Mouse (Mus musculus) MEL (cell line): ENCODE results near the gene Itpk1.

Experiments
- CTCF ChIP-seq, 3 experiments: IDR thresholded peaks in 2 of 3; conservative IDR thresholded peaks in 1 of 3; 2 replicates each; pipeline ENCODE4 v1.5.1; 2011 to 2012; ENCODE audit warnings: low read length in 3 of 3, low read depth in 2 of 3, mild to moderate bottlenecking in 2 of 3, improper control_type of control experiment in 1 of 3, inconsistent platforms in 1 of 3, mixed read lengths in 1 of 3, moderate library complexity in 1 of 3; ENCODE audit not compliant: control insufficient read depth in 1 of 3, insufficient read depth in 1 of 3, poor library complexity in 1 of 3, severe bottlenecking in 1 of 3
- MXI1 ChIP-seq: IDR thresholded peaks from 2 replicates; pipeline ENCODE4 v1.6.1; 2011; ENCODE audit warnings: mild to moderate bottlenecking, low read depth, low read length, improper control_type of control experiment
- SIN3A ChIP-seq: IDR thresholded peaks from 2 replicates; pipeline ENCODE4 v1.6.1; 2012; ENCODE audit warnings: low read length, improper control_type of control experiment, inconsistent platforms
- USF2 ChIP-seq, 2 experiments: IDR thresholded peaks; 2 replicates each; pipeline ENCODE4 v1.6.1; 2011 to 2012; ENCODE audit warnings: improper control_type of control experiment in 2 of 2, low read length in 2 of 2, borderline replicate concordance in 1 of 2, inconsistent platforms in 1 of 2, low read depth in 1 of 2, mild to moderate bottlenecking in 1 of 2; ENCODE audit not compliant: insufficient read depth in 1 of 2
- ZC3H11A ChIP-seq: IDR thresholded peaks from 2 replicates; pipeline ENCODE4 v1.6.1; 2012; ENCODE audit warnings: low read depth, mild to moderate bottlenecking, inconsistent platforms, low read length, improper control_type of control experiment

DNA sequence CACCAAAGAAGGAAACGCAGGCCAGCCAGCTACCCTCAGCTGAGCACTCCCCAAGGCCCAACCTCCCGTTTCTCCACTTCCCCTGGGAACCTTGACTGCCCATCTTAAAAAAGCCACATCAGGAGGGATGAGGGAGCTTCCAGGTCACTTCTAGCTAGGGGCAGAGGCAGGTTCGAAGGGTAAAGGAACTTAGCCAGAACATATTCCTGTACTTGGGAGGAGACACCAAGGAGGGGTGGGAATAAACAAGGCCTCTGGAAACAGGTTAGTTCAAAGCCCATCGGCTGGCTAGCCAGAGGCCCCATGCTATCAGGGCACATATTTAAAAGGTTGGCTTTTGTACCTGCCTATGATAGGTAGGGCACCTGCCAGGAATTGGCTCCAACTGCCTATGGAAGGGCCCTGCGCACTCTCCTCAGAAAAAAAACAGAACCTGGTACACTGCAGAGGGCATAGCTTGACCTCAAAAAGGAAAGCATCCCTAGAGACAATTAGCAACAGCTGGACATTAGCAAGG, 3.0 kb downstream of the Itpk1 start:
- no peak for TF ChIP-seq USF2 (IDR thresholded peaks at IDR 0.05; ENCODE audit: borderline replicate concordance in 1 of 2, insufficient read depth in 1 of 2, low read depth in 1 of 2, low read length in 2 of 2)
- TF ChIP-seq MXI1, result no peak
- no peak for TF ChIP-seq CTCF (IDR thresholded peaks at IDR 0.05 in 2 of 3, conservative IDR thresholded peaks at IDR 0.05 in 1 of 3; ENCODE audit: control insufficient read depth in 1 of 3, insufficient read depth in 1 of 3, low read depth in 2 of 3, low read length in 3 of 3, poor library complexity in 1 of 3, severe bottlenecking in 1 of 3)
- no peak for TF ChIP-seq ZC3H11A
- no peak for TF ChIP-seq SIN3A
